Mouse (Mus musculus) adrenal gland, adult (tissue): ENCODE measurements around the gene Dctn5.

ENCODE experiments used
- DNase-seq, 2 experiments: peaks; one replicate each; pipeline ENCODE4 v3.0.0; 2022 to 2023; ENCODE audit warnings: low spot score in 1 of 2; ENCODE audit not compliant: inconsistent age in 2 of 2

Dctn5 gene

GRCm38 (mm10) chr7:122158915-122159902 lies 26.4 kb downstream of the Dctn5 start, which contains the start of gene Plk1:
TSS of gene Plk1 (plus strand) at chr7:122159439.
- DNase-seq = peak; percentile 82 to 93

- no peak for DNase-seq
These were observed 27.2 kb downstream of the Dctn5 start for GRCm38 (mm10) chr7:122160037-122160436.

GRCm38 (mm10) chr7:122163766-122164165 lies 30.9 kb downstream of the Dctn5 start:
- DNase-seq = no peak

GRCm38 (mm10) chr7:122167203-122167602 lies 34.4 kb downstream of the Dctn5 start:
- no peak for DNase-seq

GRCm38 (mm10) chr7:122170705-122171104 lies 37.9 kb downstream of the Dctn5 start:
- no peak for DNase-seq

- no peak for DNase-seq
These were observed 38.8 kb downstream of the Dctn5 start for GRCm38 (mm10) chr7:122171613-122172012.

GRCm38 (mm10) chr7:122180720-122181119 lies 47.9 kb downstream of the Dctn5 start:
- no peak for DNase-seq

GRCm38 (mm10) chr7:122184569-122184968 lies 51.7 kb downstream of the Dctn5 start:
- DNase-seq = no peak

- DNase-seq = no peak
These were observed 53.2 kb downstream of the Dctn5 start, which contains the start of gene Ern2 for GRCm38 (mm10) chr7:122186043-122186442. TSS of gene Ern2 (minus strand) at chr7:122186207.

- peak; percentile 14 to 67 for DNase-seq
These were observed 56.6 kb downstream of the Dctn5 start for GRCm38 (mm10) chr7:122189484-122189883.

- no peak for DNase-seq
These were observed 58.3 kb downstream of the Dctn5 start for GRCm38 (mm10) chr7:122191097-122191496.

- no peak for DNase-seq
These were observed 61.1 kb downstream of the Dctn5 start for GRCm38 (mm10) chr7:122193919-122194318.

- DNase-seq = no peak
These were observed 63.9 kb downstream of the Dctn5 start for GRCm38 (mm10) chr7:122196771-122197170.

- peak; percentile 18 to 77 for DNase-seq
These were observed 64.5 kb downstream of the Dctn5 start for GRCm38 (mm10) chr7:122197306-122197705.
